Mouse (Mus musculus): Measurements from ENCODE around the gene Eaf1.

DNA sequence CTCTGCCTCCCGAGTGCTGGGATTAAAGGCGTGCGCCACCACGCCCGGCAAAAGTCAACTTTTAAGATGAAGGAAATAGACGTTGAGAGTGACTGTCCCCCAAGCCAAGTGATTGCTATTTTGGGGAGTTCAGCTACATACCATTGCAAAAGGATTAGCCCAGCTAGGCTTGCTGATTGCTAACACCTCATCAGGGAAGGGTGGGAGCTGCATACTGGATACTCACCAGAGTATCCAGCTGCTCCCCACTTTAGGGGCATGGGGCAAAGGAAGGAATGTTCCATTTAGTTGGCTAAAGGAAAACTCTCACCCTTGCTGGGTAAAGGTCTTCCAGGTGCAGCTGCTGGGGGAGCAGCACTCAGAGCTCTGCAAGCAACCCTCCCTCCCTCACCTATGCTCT, 6.1 kb upstream of the Eaf1 start:
- TF ChIP-seq CTCF (IDR thresholded peaks at IDR 0.05; ENCODE audit: low read depth), result no peak
- TF ChIP-seq EP300 (optimal IDR thresholded peaks at IDR 0.05), result no peak
